Mouse (Mus musculus) stomach, postnatal 0 days (tissue): ENCODE results near the gene Gnb1l.
A peak's percentile ranks its signal among the peaks of the same experiment; 100 is the strongest.

Experiments
- CTCF ChIP-seq: IDR thresholded peaks from 2 replicates; pipeline ENCODE4 v1.5.1; 2016; ENCODE audit warnings: antibody characterized with exemption, low read depth, mild to moderate bottlenecking, moderate library complexity
- EP300 ChIP-seq: optimal IDR thresholded peaks from 2 replicates; pipeline ENCODE3; 2016; ENCODE audit warnings: antibody characterized with exemption

DNA sequence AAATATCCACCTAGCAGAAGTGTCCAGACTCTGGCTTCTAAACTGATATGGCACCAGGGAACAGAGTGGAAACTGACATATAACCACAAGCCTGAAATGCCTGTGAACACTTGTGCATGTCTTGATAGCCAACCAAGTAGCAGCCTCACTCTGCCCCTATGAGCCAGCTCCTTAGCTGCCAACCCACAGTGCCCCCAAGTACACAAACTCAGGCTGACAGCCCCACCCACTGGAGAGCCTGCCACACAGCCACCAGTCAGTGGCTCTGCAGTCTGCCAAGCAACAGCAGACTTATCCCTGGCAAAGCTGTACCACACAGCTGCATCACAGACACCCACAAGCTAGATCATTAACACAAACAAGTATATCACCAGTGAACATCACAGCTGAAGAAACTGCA lies 19.6 kb downstream of the Gnb1l start:
- peak; percentile 58 for TF ChIP-seq CTCF
- TF ChIP-seq EP300: no peak
